Mouse (Mus musculus) stomach, postnatal 0 days (tissue): ENCODE results near the gene Auh. TPM values are rescaled to one million over a fixed set of nuclear protein-coding genes. Genes with fewer than 3 reads are reported as not detected.

Experiments
- ATAC-seq: fragments of 200-750 bp; cut with Nextera tagmentation; 2 replicates; pipeline ENCODE4 v1.8.0; 2017; ENCODE audit not compliant: low FRiP score, low TSS enrichment
- DNase-seq: peaks from one replicate; pipeline ENCODE4 v3.0.0-alpha.2; 2016; ENCODE audit warnings: low spot score
- H3K27ac ChIP-seq: fragments of 300-500 bp; sonication (generic); replicated peaks from 2 replicates; pipeline ENCODE4 v1.5.1; 2014; ENCODE audit warnings: mild to moderate bottlenecking, control low read depth
- H3K27me3 ChIP-seq: fragments of 300-500 bp; sonication (generic); 2 replicates; pipeline ENCODE4 v1.6.1; 2014; ENCODE audit warnings: low read length; ENCODE audit not compliant: control insufficient read depth, insufficient read depth
- H3K36me3 ChIP-seq: fragments of 300-500 bp; sonication (generic); 2 replicates; pipeline ENCODE4 v1.6.1; 2014; ENCODE audit warnings: low read length, mixed read lengths; ENCODE audit not compliant: control insufficient read depth, insufficient read depth
- H3K4me1 ChIP-seq: fragments of 300-500 bp; sonication (generic); replicated peaks from 2 replicates; pipeline ENCODE4 v1.6.1; 2014; ENCODE audit warnings: antibody characterized with exemption; ENCODE audit not compliant: control insufficient read depth, insufficient read depth
- H3K4me2 ChIP-seq: fragments of 300-500 bp; sonication (generic); replicated peaks from 2 replicates; pipeline ENCODE4 v1.6.1; 2014; ENCODE audit warnings: low read depth, mild to moderate bottlenecking, control low read depth, moderate library complexity
- H3K4me3 ChIP-seq: fragments of 300-500 bp; sonication (generic); 2 replicates; pipeline ENCODE4 v1.5.1; 2014; ENCODE audit warnings: low read depth, low read length, control low read depth
- H3K9ac ChIP-seq: fragments of 300-500 bp; sonication (generic); 2 replicates; pipeline ENCODE4 v1.6.1; 2014; ENCODE audit warnings: mild to moderate bottlenecking, low read length, control low read depth, mixed read lengths
- H3K9me3 ChIP-seq: fragments of 300-500 bp; sonication (generic); 2 replicates; pipeline ENCODE4 v1.6.1; 2016; ENCODE audit warnings: low read length; ENCODE audit not compliant: control insufficient read depth
- CTCF ChIP-seq: IDR thresholded peaks from 2 replicates; pipeline ENCODE4 v1.5.1; 2016; ENCODE audit warnings: antibody characterized with exemption, low read depth, mild to moderate bottlenecking, moderate library complexity
- EP300 ChIP-seq: optimal IDR thresholded peaks from 2 replicates; pipeline ENCODE3; 2016; ENCODE audit warnings: antibody characterized with exemption
- WGBS: fragments of 180-500 bp; shearing (Covaris S2); extraction: QIAGEN DNeasy Blood & Tissue Kit; methylation state at CpG from one replicate; pipeline ENCODE4 v1.1.7; 2014; 5-methylcytosine and 5-hydroxymethylcytosine counted together
- polyA plus RNA-seq: library from polyadenylated mRNA; unstranded; fragments of >200 nt; fragmentation: Nextera tagmentation; extraction: Ambion mirVana; gene quantifications from 2 replicates; pipeline ENCODE4 v1.2.1, GENCODE M21; 2015

Gene Auh
- polyA plus RNA-seq, 1 experiment from 2014 or later = 41.4 TPM

GRCm38 (mm10) chr13:52850024-52850723 is 79.3 kb downstream of the Auh start:
- ATAC-seq = peak; percentile 92
- H3K27ac ChIP-seq = peak overlapping the region; percentile 63

GRCm38 (mm10) chr13:52849394-52849801 is 80.1 kb downstream of the Auh start:
- Histone ChIP-seq H3K4me2 (no peak overlapping the region), H3K4me1 (0 out of 2 replicates have a peak, but pooled peaks cover 4% of the 10 kb centered on the region), H3K27ac (peak overlapping the region; percentile 63), H3K9ac (no peak overlapping the region), H3K27me3 (no peaks in the 10 kb centered on the region), H3K36me3 (no peaks in the 10 kb centered on the region), H3K9me3 (no peaks in the 10 kb centered on the region), H3K4me3 (no peak overlapping the region)
- TF ChIP-seq EP300 (no peak), CTCF (no peak)
- ATAC-seq (peak; percentile 61), DNase-seq (peak; percentile 55)
- WGBS = 64% methylated on average over 9 of the region's 9 CpGs

More at GRCm38 (mm10) chr13:52850024-52850723, 79.3 kb downstream of the Auh start:
- Histone ChIP-seq H3K9me3 (no peaks in the 10 kb centered on the region), H3K4me1 (0 out of 2 replicates have a peak, but pooled peaks cover 4% of the 10 kb centered on the region), H3K27me3 (no peaks in the 10 kb centered on the region), H3K36me3 (no peaks in the 10 kb centered on the region), H3K4me3 (no peak overlapping the region), H3K4me2 (no peak overlapping the region), H3K9ac (no peak overlapping the region)
- DNase-seq = peak; percentile 68
- 62% methylated on average over 15 of the region's 15 CpGs for WGBS
- TF ChIP-seq CTCF (peak; percentile 71), EP300 (no peak)

GRCm38 (mm10) chr13:52847481-52847880 is 82.0 kb downstream of the Auh start:
- Histone ChIP-seq H3K36me3 (no peaks in the 10 kb centered on the region), H3K27ac (no peak overlapping the region), H3K27me3 (no peaks in the 10 kb centered on the region), H3K9ac (no peak overlapping the region), H3K4me1 (0 out of 2 replicates have a peak, but pooled peaks cover 4% of the 10 kb centered on the region), H3K4me2 (no peak overlapping the region), H3K4me3 (no peak overlapping the region), H3K9me3 (no peaks in the 10 kb centered on the region)
- 71% methylated on average over 8 of the region's 8 CpGs for WGBS
- ATAC-seq (no peak), DNase-seq (no peak)
- no peak for TF ChIP-seq CTCF

- no peak overlapping the region for H3K4me3 ChIP-seq
- H3K9ac ChIP-seq = no peak overlapping the region
- 0 out of 2 replicates have a peak, but pooled peaks cover 4% of the 10 kb centered on the region for H3K4me1 ChIP-seq
- H3K27me3 ChIP-seq = no peaks in the 10 kb centered on the region
- WGBS = 87% methylated on average over 17 of the region's 17 CpGs
- no peak overlapping the region for H3K27ac ChIP-seq
- no peak overlapping the region for H3K4me2 ChIP-seq
- no peak for DNase-seq
- no peaks in the 10 kb centered on the region for H3K36me3 ChIP-seq
- ATAC-seq = no peak
- H3K9me3 ChIP-seq = no peaks in the 10 kb centered on the region
- no peak for TF ChIP-seq CTCF
- no peak for TF ChIP-seq EP300
Observed at GRCm38 (mm10) chr13:52847071-52847470, 82.4 kb downstream of the Auh start.

GRCm38 (mm10) chr13:52845618-52846017 is 83.9 kb downstream of the Auh start:
- Histone ChIP-seq H3K27ac (no peak overlapping the region), H3K4me1 (0 out of 2 replicates have a peak, but pooled peaks cover 4% of the 10 kb centered on the region), H3K4me2 (no peak overlapping the region), H3K4me3 (no peak overlapping the region), H3K27me3 (no peaks in the 10 kb centered on the region), H3K36me3 (no peaks in the 10 kb centered on the region), H3K9me3 (no peaks in the 10 kb centered on the region), H3K9ac (no peak overlapping the region)
- DNase-seq (no peak), ATAC-seq (no peak)
- TF ChIP-seq EP300 = no peak
- no peak for TF ChIP-seq CTCF
- 83% methylated on average over 4 of the region's 4 CpGs for WGBS

GRCm38 (mm10) chr13:52843536-52844178 is 85.8 kb downstream of the Auh start:
- WGBS = 37% methylated on average over 10 of the region's 10 CpGs
- Histone ChIP-seq H3K27me3 (no peaks in the 10 kb centered on the region), H3K36me3 (peaks cover 4% of the 10 kb centered on the region; the same call in 1 of the 2 replicates), H3K9ac (no peak overlapping the region), H3K27ac (no peak overlapping the region), H3K4me3 (no peak overlapping the region), H3K9me3 (no peaks in the 10 kb centered on the region), H3K4me1 (0 out of 2 replicates have a peak, but pooled peaks cover 4% of the 10 kb centered on the region), H3K4me2 (no peak overlapping the region)
- ATAC-seq (no peak), DNase-seq (no peak)
- TF ChIP-seq EP300 = no peak
- TF ChIP-seq CTCF = no peak
